Mouse (Mus musculus) E14TG2a.4 (cell line): Measurements from ENCODE around the gene Fbxl8.

Source experiments
- H3K27me3 ChIP-seq: 2 replicates; pipeline ENCODE4 v1.6.1; 2014; ENCODE audit warnings: low read length, control low read depth; ENCODE audit not compliant: insufficient read depth
- H3K36me3 ChIP-seq: 2 replicates; pipeline ENCODE4 v1.6.1; 2014; ENCODE audit warnings: low read length, control low read depth; ENCODE audit not compliant: insufficient read depth
- H3K4me1 ChIP-seq: replicated peaks from 2 replicates; pipeline ENCODE4 v1.6.1; 2014; ENCODE audit warnings: low read depth, low read length, control low read depth
- H3K4me3 ChIP-seq: replicated peaks from 2 replicates; pipeline ENCODE4 v1.5.1; 2014; ENCODE audit warnings: mild to moderate bottlenecking, low read length
- H3K9me3 ChIP-seq: 2 replicates; pipeline ENCODE4 v1.6.1; 2014; ENCODE audit warnings: low read length, control low read depth
- CTCF ChIP-seq: conservative IDR thresholded peaks from 2 replicates; pipeline ENCODE4 v1.5.1; 2014; ENCODE audit warnings: low read length
- NANOG ChIP-seq: IDR thresholded peaks from 2 replicates; pipeline ENCODE4 v1.6.1; 2014; ENCODE audit warnings: borderline replicate concordance, low read length, mixed read lengths
- POU5F1 ChIP-seq: IDR thresholded peaks from 2 replicates; pipeline ENCODE4 v1.6.1; 2014; ENCODE audit warnings: low read length, borderline replicate concordance

Fbxl8 gene

GRCm38 (mm10) chr8:105304325-105305210 lies 40.1 kb downstream of the Fbxl8 start:
- TF ChIP-seq NANOG, result no peak
- no peak for TF ChIP-seq CTCF
- no peak for TF ChIP-seq POU5F1
- H3K4me1 ChIP-seq, result peaks cover 76% of the 10 kb centered on the region

GRCm38 (mm10) chr8:105305211-105306145 lies 41.0 kb downstream of the Fbxl8 start, which contains the start of gene Elmo3:
Gene Elmo3, plus strand, starts transcription at chr8:105305601.
- Histone ChIP-seq H3K9me3 (no peaks in the 10 kb centered on the region), H3K4me1 (peaks cover 67% of the 10 kb centered on the region), H3K4me3 (peak within 1 kb of the TSS; percentile 71), H3K36me3 (peaks cover 89% of the 10 kb centered on the region), H3K27me3 (no peaks in the 10 kb centered on the region)
- TF ChIP-seq NANOG, result no peak
- TF ChIP-seq POU5F1, result no peak
- TF ChIP-seq CTCF, result no peak

More at GRCm38 (mm10) chr8:105304325-105305210, 40.1 kb downstream of the Fbxl8 start:
- H3K9me3 ChIP-seq, result no peaks in the 10 kb centered on the region
- peak overlapping the region; percentile 71; the same call in 1 of the 2 replicates for H3K4me3 ChIP-seq
- no peaks in the 10 kb centered on the region for H3K27me3 ChIP-seq
- peaks cover 89% of the 10 kb centered on the region for H3K36me3 ChIP-seq

GRCm38 (mm10) chr8:105306146-105306691 lies 41.8 kb downstream of the Fbxl8 start:
- Histone ChIP-seq H3K27me3 (no peaks in the 10 kb centered on the region), H3K4me3 (peak overlapping the region; percentile 71; the same call in 1 of the 2 replicates), H3K9me3 (no peaks in the 10 kb centered on the region), H3K4me1 (peaks cover 59% of the 10 kb centered on the region), H3K36me3 (peaks cover 86% of the 10 kb centered on the region)
- no peak for TF ChIP-seq NANOG
- no peak for TF ChIP-seq POU5F1
- no peak for TF ChIP-seq CTCF

- H3K4me3 ChIP-seq, result no peak overlapping the region
- peaks cover 48% of the 10 kb centered on the region for H3K4me1 ChIP-seq
- TF ChIP-seq POU5F1, result no peak
- no peak for TF ChIP-seq NANOG
- no peak for TF ChIP-seq CTCF
- peaks cover 86% of the 10 kb centered on the region for H3K36me3 ChIP-seq
- no peaks in the 10 kb centered on the region for H3K9me3 ChIP-seq
- H3K27me3 ChIP-seq, result no peaks in the 10 kb centered on the region
Observed at GRCm38 (mm10) chr8:105307670-105308069, 43.2 kb downstream of the Fbxl8 start.

GRCm38 (mm10) chr8:105308428-105308827 lies 44.0 kb downstream of the Fbxl8 start:
- H3K4me1 ChIP-seq, result peaks cover 40% of the 10 kb centered on the region
- no peaks in the 10 kb centered on the region for H3K27me3 ChIP-seq
- no peaks in the 10 kb centered on the region for H3K9me3 ChIP-seq
- no peak overlapping the region for H3K4me3 ChIP-seq
- no peak for TF ChIP-seq NANOG
- TF ChIP-seq POU5F1, result no peak
- no peak for TF ChIP-seq CTCF
- peaks cover 86% of the 10 kb centered on the region for H3K36me3 ChIP-seq

- TF ChIP-seq POU5F1 (no peak), CTCF (no peak), NANOG (no peak)
- peaks cover 32% of the 10 kb centered on the region for H3K4me1 ChIP-seq
- no peaks in the 10 kb centered on the region for H3K27me3 ChIP-seq
- H3K9me3 ChIP-seq, result no peaks in the 10 kb centered on the region
- no peak overlapping the region for H3K4me3 ChIP-seq
- peaks cover 86% of the 10 kb centered on the region for H3K36me3 ChIP-seq
Observed at GRCm38 (mm10) chr8:105309142-105309847, 44.8 kb downstream of the Fbxl8 start.

GRCm38 (mm10) chr8:105310118-105310517 lies 45.7 kb downstream of the Fbxl8 start:
- no peak for TF ChIP-seq CTCF
- TF ChIP-seq NANOG, result no peak
- TF ChIP-seq POU5F1, result no peak
- H3K4me1 ChIP-seq, result peaks cover 23% of the 10 kb centered on the region
- H3K36me3 ChIP-seq, result peaks cover 87% of the 10 kb centered on the region
- H3K27me3 ChIP-seq, result no peaks in the 10 kb centered on the region
- H3K9me3 ChIP-seq, result no peaks in the 10 kb centered on the region
- no peak overlapping the region for H3K4me3 ChIP-seq

GRCm38 (mm10) chr8:105311718-105312117 lies 47.3 kb downstream of the Fbxl8 start:
- Histone ChIP-seq H3K4me3 (no peak overlapping the region), H3K27me3 (no peaks in the 10 kb centered on the region), H3K9me3 (no peaks in the 10 kb centered on the region), H3K4me1 (peaks cover 7% of the 10 kb centered on the region), H3K36me3 (peaks cover 95% of the 10 kb centered on the region)
- TF ChIP-seq CTCF (no peak), NANOG (no peak), POU5F1 (no peak)
